Mouse (Mus musculus) activated CD4-positive, CD25-positive, alpha-beta regulatory T cell, adult 9 weeks (primary cell): ENCODE data around the gene Rab30. TPM values are rescaled to one million over a fixed set of nuclear protein-coding genes. Genes with fewer than 3 reads are reported as not detected.

Experiments
- polyA plus RNA-seq: library from polyadenylated mRNA; unstranded; fragments of 100-300 nt; shearing (Covaris generic); gene quantifications from one replicate; pipeline ENCODE4 v1.2.1, GENCODE M21; 2017

Rab30 gene
- 0.68 TPM for polyA plus RNA-seq

GRCm38 (mm10) chr7:92741152-92741860 lies at the start of gene Rab30:
Gene Rab30 (plus strand): TSS chr7:92741603.

GRCm38 (mm10) chr7:92874116-92874675 lies 132.8 kb downstream of the Rab30 start, which contains the start of the genes Ddias and Prcp:
Gene Ddias (minus strand): TSS chr7:92874247.
Gene Prcp (plus strand): TSS chr7:92874470.

Other genes with a start within 250 kb of the Rab30 start
- 18.3 TPM for gene Ccdc90b, start 180.5 kb upstream of the Rab30 start, polyA plus RNA-seq
- 0.15 TPM for gene Ankrd42, start 104.5 kb upstream of the Rab30 start, polyA plus RNA-seq
- gene Pcf11, start 71.7 kb upstream of the Rab30 start, polyA plus RNA-seq, result 28.5 TPM
- 4.7 TPM for gene Ddias, start 132.6 kb downstream of the Rab30 start, polyA plus RNA-seq
- gene Prcp, start 132.9 kb downstream of the Rab30 start, polyA plus RNA-seq, result 20.5 TPM